In the genomic region with DNA sequence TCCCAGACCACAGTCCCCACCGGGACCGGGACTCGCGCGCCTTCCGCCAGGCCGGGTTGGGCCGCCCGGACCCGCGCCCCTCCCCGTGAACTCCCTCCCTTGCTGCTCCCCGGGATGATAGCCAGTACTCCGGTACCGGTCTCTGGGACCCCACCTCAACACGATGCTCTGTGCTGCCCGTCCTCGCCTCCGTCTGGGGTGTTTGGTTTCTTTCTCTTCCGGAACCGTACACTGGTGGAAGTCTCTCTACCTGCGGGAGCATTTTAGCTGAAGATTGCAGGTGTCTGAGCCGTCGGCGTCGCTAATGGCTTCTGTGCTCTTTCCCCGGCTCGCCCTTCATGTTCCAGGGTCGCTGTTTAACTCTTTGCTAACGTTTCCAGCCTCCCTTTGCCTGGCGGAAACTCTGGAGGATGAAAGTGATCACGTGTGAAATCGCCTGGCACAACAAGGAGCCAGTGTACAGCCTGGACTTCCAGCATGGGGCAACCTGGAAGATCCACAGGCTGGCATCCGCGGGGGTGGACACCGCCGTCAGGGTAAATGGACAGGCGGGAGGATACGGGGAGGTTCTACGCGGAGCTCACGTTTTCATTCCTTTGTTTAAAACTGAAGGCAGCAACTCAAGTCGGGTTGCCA, we compare ENCODE assay signal across 8 mouse cellular contexts. TPM values are rescaled to one million over a fixed set of nuclear protein-coding genes. Genes with fewer than 3 reads are reported as not detected.
A peak's percentile ranks its signal among the peaks of the same experiment; 100 is the strongest.
DNase-seq lines count a peak whose midpoint lies in the region; ATAC-seq and TF ChIP-seq lines count a peak whose summit lies in the region.

No protein-coding gene starts in this region.

- DNase-seq in thymus, adult 2 months: peak; percentile 21
- DNase-seq in thymus, postnatal 36 days: no peak
- peak; percentile 25 for DNase-seq in cerebellum, adult 11-12 months
- peak; percentile 32 to 35 for DNase-seq in lung, postnatal 4 days
- peak; percentile 48 for DNase-seq in stomach, postnatal 0 days (ENCODE audit: low spot score)
- no peak for DNase-seq in right cerebral cortex, adult 18-20 months

- peaks cover 6% of the 10 kb centered on the region for H3K4me1 ChIP-seq in thymus, adult 2 months (replicated peaks; ENCODE audit: control insufficient read depth, insufficient read depth, low read length)
- H3K4me1 ChIP-seq in forebrain, embryonic 13.5 days: peaks cover 19% of the 10 kb centered on the region
- H3K4me1 ChIP-seq in intestine, postnatal 0 days (replicated peaks; ENCODE audit: control insufficient read depth, insufficient read depth, low read length): no peaks in the 10 kb centered on the region
- 0 out of 2 replicates have a peak, but pooled peaks cover 2% of the 10 kb centered on the region for H3K4me1 ChIP-seq in stomach, postnatal 0 days (replicated peaks; ENCODE audit: control insufficient read depth, insufficient read depth)

- TF ChIP-seq CTCF in thymus, adult 2 months (IDR thresholded peaks at IDR 0.05; ENCODE audit: borderline replicate concordance, control insufficient read depth, extremely low read depth, insufficient read depth, low read length, poor library complexity): no peak
- no peak for TF ChIP-seq CTCF in intestine, postnatal 0 days (IDR thresholded peaks at IDR 0.05; ENCODE audit: low read depth)
- TF ChIP-seq CTCF in stomach, postnatal 0 days (IDR thresholded peaks at IDR 0.05; ENCODE audit: low read depth): no peak

- under 1% methylated on average over 43 of the region's 43 CpGs for WGBS in thymus, adult 2 months
- 1% methylated on average over 43 of the region's 43 CpGs for WGBS in forebrain, embryonic 13.5 days
- under 1% methylated on average over 43 of the region's 43 CpGs for WGBS in intestine, postnatal 0 days
- WGBS in stomach, postnatal 0 days: 1% methylated on average over 36 of the region's 43 CpGs

- ATAC-seq in forebrain, embryonic 13.5 days: peak; percentile 20
- peak; percentile 12 for ATAC-seq in intestine, postnatal 0 days
- ATAC-seq in stomach, postnatal 0 days (ENCODE audit: low FRiP score, low TSS enrichment): no peak; the same call in 1 of the 2 replicates

- no peaks in the 10 kb centered on the region for H3K9me3 ChIP-seq in forebrain, embryonic 13.5 days (replicated peaks)
- no peaks in the 10 kb centered on the region for H3K9me3 ChIP-seq in intestine, postnatal 0 days (ENCODE audit: control insufficient read depth)
- no peaks in the 10 kb centered on the region for H3K9me3 ChIP-seq in stomach, postnatal 0 days (ENCODE audit: control insufficient read depth, low read length)

- H3K27ac ChIP-seq in thymus, adult 2 months (ENCODE audit: control insufficient read depth, insufficient read depth, low read length): no peak overlapping the region
- H3K27ac ChIP-seq in forebrain, embryonic 13.5 days: no peak overlapping the region
- peak overlapping the region; percentile 0; the same call in 1 of the 2 replicates for H3K27ac ChIP-seq in intestine, postnatal 0 days (ENCODE audit: low read depth, low read length)
- H3K27ac ChIP-seq in stomach, postnatal 0 days (replicated peaks): 0 out of 2 replicates have a peak overlapping the region, but pooled peaks have one; percentile 40

- peak overlapping the region; percentile 72 for H3K4me2 ChIP-seq in forebrain, embryonic 13.5 days
- H3K4me2 ChIP-seq in intestine, postnatal 0 days (replicated peaks; ENCODE audit: low read depth): peak overlapping the region; percentile 96
- peak overlapping the region; percentile 98 for H3K4me2 ChIP-seq in stomach, postnatal 0 days (replicated peaks; ENCODE audit: low read depth)

- H3K4me3 ChIP-seq in thymus, adult 2 months (ENCODE audit: control insufficient read depth, insufficient read depth, low read length): peak overlapping the region; percentile 67
- peak overlapping the region; percentile 62 for H3K4me3 ChIP-seq in forebrain, embryonic 13.5 days
- H3K4me3 ChIP-seq in intestine, postnatal 0 days (ENCODE audit: low read depth, low read length): peak overlapping the region; percentile 87
- peak overlapping the region; percentile 77 for H3K4me3 ChIP-seq in stomach, postnatal 0 days (ENCODE audit: low read depth, low read length)

- no peaks in the 10 kb centered on the region for H3K27me3 ChIP-seq in thymus, adult 2 months (ENCODE audit: control insufficient read depth, insufficient read depth, low read length)
- no peaks in the 10 kb centered on the region for H3K27me3 ChIP-seq in forebrain, embryonic 13.5 days
- no peaks in the 10 kb centered on the region for H3K27me3 ChIP-seq in intestine, postnatal 0 days (replicated peaks; ENCODE audit: control insufficient read depth, insufficient read depth, low read length)
- no peaks in the 10 kb centered on the region for H3K27me3 ChIP-seq in stomach, postnatal 0 days (ENCODE audit: control insufficient read depth, insufficient read depth, low read length)

- TF ChIP-seq EP300 in stomach, postnatal 0 days (optimal IDR thresholded peaks at IDR 0.05): no peak

- peak overlapping the region; percentile 74 for H3K9ac ChIP-seq in forebrain, embryonic 13.5 days
- H3K9ac ChIP-seq in intestine, postnatal 0 days (ENCODE audit: low read depth, low read length): peak overlapping the region; percentile 65
- H3K9ac ChIP-seq in stomach, postnatal 0 days (ENCODE audit: low read length): peak overlapping the region; percentile 70

- no peak for TF ChIP-seq POLR2A in thymus, adult 2 months (IDR thresholded peaks at IDR 0.05; ENCODE audit: control insufficient read depth, extremely low read depth, insufficient read depth, low read length, poor library complexity)

- H3K36me3 ChIP-seq in thymus, adult 2 months (ENCODE audit: control insufficient read depth, insufficient read depth, low read length): no peaks in the 10 kb centered on the region
- H3K36me3 ChIP-seq in forebrain, embryonic 13.5 days (ENCODE audit: poor library complexity, severe bottlenecking): peaks cover 30% of the 10 kb centered on the region
- H3K36me3 ChIP-seq in intestine, postnatal 0 days (ENCODE audit: control insufficient read depth, insufficient read depth): peaks cover 3% of the 10 kb centered on the region; the same call in 1 of the 2 replicates
- H3K36me3 ChIP-seq in stomach, postnatal 0 days (ENCODE audit: control insufficient read depth, insufficient read depth, low read length): no peaks in the 10 kb centered on the region

RNA-seq across cellular contexts. Expression of a gene that starts 0.5 kb away (rescaled TPM):
- polyA plus RNA-seq in thymus, adult 2 months (2012; rRNA removed): 28.8 and 34.3 TPM in 2 replicates
- polyA plus RNA-seq in forebrain, embryonic 13.5 days (2015; fragmentation: Nextera tagmentation; extraction: Ambion mirVana): 70.0 and 74.4 TPM in 2 replicates
- polyA plus RNA-seq in intestine, postnatal 0 days (2015; fragmentation: Nextera tagmentation; extraction: Ambion mirVana): 18.6 and 19.4 TPM in 2 replicates
- polyA plus RNA-seq in stomach, postnatal 0 days (2015; fragmentation: Nextera tagmentation; extraction: Ambion mirVana): 18.9 and 19.8 TPM in 2 replicates

RNA-seq across cellular contexts. Expression of a gene that starts 52.3 kb away (rescaled TPM):
- 16.7 and 17.4 TPM in 2 replicates for polyA plus RNA-seq in thymus, adult 2 months (2012; rRNA removed)
- 34.5 and 41.9 TPM in 2 replicates for polyA plus RNA-seq in forebrain, embryonic 13.5 days (2015; fragmentation: Nextera tagmentation; extraction: Ambion mirVana)
- polyA plus RNA-seq in intestine, postnatal 0 days (2015; fragmentation: Nextera tagmentation; extraction: Ambion mirVana): 15.5 and 20.0 TPM in 2 replicates
- 12.4 and 17.9 TPM in 2 replicates for polyA plus RNA-seq in stomach, postnatal 0 days (2015; fragmentation: Nextera tagmentation; extraction: Ambion mirVana)

Comparison
In these comparisons a context has a peak if more than half of its experiments do, and no peak if none do; other contexts are left out.
1. DNase-seq: peak in thymus, adult 2 months (single experiment), cerebellum, adult 11-12 months (single experiment), lung, postnatal 4 days (2 of 2) and stomach, postnatal 0 days (single experiment); none in thymus, postnatal 36 days (0 of 2) and right cerebral cortex, adult 18-20 months (single experiment).
2. H3K27ac ChIP-seq: peak in intestine, postnatal 0 days (single experiment) and stomach, postnatal 0 days (single experiment); none in thymus, adult 2 months (single experiment) and forebrain, embryonic 13.5 days (single experiment).
3. Peak in every context shown above with its lines, with median percentiles within 50 percentile points of each other: H3K4me3 ChIP-seq, H3K4me2 ChIP-seq and H3K9ac ChIP-seq.